Mouse (Mus musculus) kidney, adult 2 months (tissue): ENCODE measurements at regions not wholly inside any gene's neighbourhood (a gene's known extent, or its start where the extent isn't known, plus 50 kb on each side); places are given as distances from the start of the nearest gene placed in this dataset.

ENCODE experiments used
- CTCF ChIP-seq: fragments of 200-500 bp; conservative IDR thresholded peaks from 2 replicates; pipeline ENCODE4 v1.5.1; 2011; ENCODE audit warnings: low read depth, mild to moderate bottlenecking, control low read depth, low read length, moderate library complexity, mixed read lengths; ENCODE audit not compliant: insufficient read depth, insufficient read length
- POLR2A ChIP-seq: fragments of 200-500 bp; IDR thresholded peaks from one replicate; pipeline ENCODE4 v1.6.1; 2011; ENCODE audit warnings: low read depth, low read length, control low read depth

GRCm38 (mm10) chr6:118315881-118316280, 103.4 kb downstream of the Bms1 start:
- TF ChIP-seq POLR2A = no peak
- TF ChIP-seq CTCF = no peak
